Mouse (Mus musculus): ENCODE measurements at regions not wholly inside any gene's neighbourhood (a gene's known extent, or its start where the extent isn't known, plus 50 kb on each side); places are given as distances from the start of the nearest gene placed in this dataset.

GRCm38 (mm10) chr17:79230653-79231489, 124.0 kb downstream of the Cdc42ep3 start:
- Histone ChIP-seq H3K36me3 (ENCODE audit: control insufficient read depth, insufficient read depth, low read length) (no peaks in the 10 kb centered on the region), H3K9ac (ENCODE audit: low read length) (no peak overlapping the region), H3K9me3 (ENCODE audit: control insufficient read depth, low read length) (no peaks in the 10 kb centered on the region), H3K4me3 (ENCODE audit: low read depth, low read length) (no peak overlapping the region), H3K4me2 (ENCODE audit: low read depth, severe bottlenecking) (no peak overlapping the region), H3K27me3 (ENCODE audit: control insufficient read depth, insufficient read depth, low read length) (no peaks in the 10 kb centered on the region), H3K27ac (replicated peaks; ENCODE audit: low read depth, low read length) (no peak overlapping the region), H3K4me1 (ENCODE audit: control insufficient read depth, insufficient read depth, low read length) (no peaks in the 10 kb centered on the region)
- 81% methylated on average over 25 of the region's 25 CpGs for WGBS
- ATAC-seq (ENCODE audit: insufficient number of reproducible peaks, low FRiP score, low TSS enrichment, low read depth) (no peak), DNase-seq (ENCODE audit: low spot score) (no peak)

GRCm38 (mm10) chr17:79206563-79206962, 148.3 kb downstream of the Cdc42ep3 start:
- no peak overlapping the region for H3K27ac ChIP-seq (replicated peaks; ENCODE audit: low read depth, low read length)
- H3K9me3 ChIP-seq (ENCODE audit: control insufficient read depth, low read length): no peaks in the 10 kb centered on the region
- H3K4me3 ChIP-seq (ENCODE audit: low read depth, low read length): no peak overlapping the region
- no peak overlapping the region for H3K4me2 ChIP-seq (ENCODE audit: low read depth, severe bottlenecking)
- ATAC-seq (ENCODE audit: insufficient number of reproducible peaks, low FRiP score, low TSS enrichment, low read depth) (no peak), DNase-seq (ENCODE audit: low spot score) (no peak)
- no peaks in the 10 kb centered on the region for H3K36me3 ChIP-seq (ENCODE audit: control insufficient read depth, insufficient read depth, low read length)
- 95% methylated on average over 1 of the region's 1 CpGs for WGBS
- no peak overlapping the region for H3K9ac ChIP-seq (ENCODE audit: low read length)
- H3K4me1 ChIP-seq (ENCODE audit: control insufficient read depth, insufficient read depth, low read length): no peaks in the 10 kb centered on the region
- no peaks in the 10 kb centered on the region for H3K27me3 ChIP-seq (ENCODE audit: control insufficient read depth, insufficient read depth, low read length)

GRCm38 (mm10) chr17:79206111-79206510, 148.8 kb downstream of the Cdc42ep3 start:
- no peaks in the 10 kb centered on the region for H3K4me1 ChIP-seq (ENCODE audit: control insufficient read depth, insufficient read depth, low read length)
- H3K27me3 ChIP-seq (ENCODE audit: control insufficient read depth, insufficient read depth, low read length): no peaks in the 10 kb centered on the region
- H3K27ac ChIP-seq (replicated peaks; ENCODE audit: low read depth, low read length): no peak overlapping the region
- H3K9me3 ChIP-seq (ENCODE audit: control insufficient read depth, low read length): no peaks in the 10 kb centered on the region
- ATAC-seq (ENCODE audit: insufficient number of reproducible peaks, low FRiP score, low TSS enrichment, low read depth) (no peak), DNase-seq (ENCODE audit: low spot score) (no peak)
- 74% methylated on average over 4 of the region's 4 CpGs for WGBS
- no peak overlapping the region for H3K4me2 ChIP-seq (ENCODE audit: low read depth, severe bottlenecking)
- no peak overlapping the region for H3K4me3 ChIP-seq (ENCODE audit: low read depth, low read length)
- no peaks in the 10 kb centered on the region for H3K36me3 ChIP-seq (ENCODE audit: control insufficient read depth, insufficient read depth, low read length)
- H3K9ac ChIP-seq (ENCODE audit: low read length): no peak overlapping the region

- Histone ChIP-seq H3K4me2 (ENCODE audit: low read depth, severe bottlenecking) (no peak overlapping the region), H3K27ac (replicated peaks; ENCODE audit: low read depth, low read length) (no peak overlapping the region), H3K27me3 (ENCODE audit: control insufficient read depth, insufficient read depth, low read length) (no peaks in the 10 kb centered on the region), H3K9me3 (ENCODE audit: control insufficient read depth, low read length) (no peaks in the 10 kb centered on the region), H3K4me1 (ENCODE audit: control insufficient read depth, insufficient read depth, low read length) (peaks cover 6% of the 10 kb centered on the region), H3K9ac (ENCODE audit: low read length) (no peak overlapping the region), H3K36me3 (ENCODE audit: control insufficient read depth, insufficient read depth, low read length) (no peaks in the 10 kb centered on the region), H3K4me3 (ENCODE audit: low read depth, low read length) (no peak overlapping the region)
- WGBS: 61% methylated on average over 9 of the region's 9 CpGs
- DNase-seq (ENCODE audit: low spot score) (peak; percentile 45), ATAC-seq (ENCODE audit: insufficient number of reproducible peaks, low FRiP score, low TSS enrichment, low read depth) (peak; percentile 65; the same call in 1 of the 2 replicates)
Measured at GRCm38 (mm10) chr17:79199814-79200491, 148.2 kb downstream of the Qpct start.

GRCm38 (mm10) chr17:79191871-79192373, 140.2 kb downstream of the Qpct start:
- no peak overlapping the region for H3K4me2 ChIP-seq (ENCODE audit: low read depth, severe bottlenecking)
- no peaks in the 10 kb centered on the region for H3K9me3 ChIP-seq (ENCODE audit: control insufficient read depth, low read length)
- ATAC-seq (ENCODE audit: insufficient number of reproducible peaks, low FRiP score, low TSS enrichment, low read depth): no peak
- H3K36me3 ChIP-seq (ENCODE audit: control insufficient read depth, insufficient read depth, low read length): no peaks in the 10 kb centered on the region
- 69% methylated on average over 5 of the region's 5 CpGs for WGBS
- no peak overlapping the region for H3K4me3 ChIP-seq (ENCODE audit: low read depth, low read length)
- no peaks in the 10 kb centered on the region for H3K4me1 ChIP-seq (ENCODE audit: control insufficient read depth, insufficient read depth, low read length)
- H3K9ac ChIP-seq (ENCODE audit: low read length): no peak overlapping the region
- no peak overlapping the region for H3K27ac ChIP-seq (replicated peaks; ENCODE audit: low read depth, low read length)
- DNase-seq (ENCODE audit: low spot score): no peak
- no peaks in the 10 kb centered on the region for H3K27me3 ChIP-seq (ENCODE audit: control insufficient read depth, insufficient read depth, low read length)

GRCm38 (mm10) chr17:79188282-79188681, 136.6 kb downstream of the Qpct start:
- Histone ChIP-seq H3K4me3 (ENCODE audit: low read depth, low read length) (no peak overlapping the region), H3K4me1 (ENCODE audit: control insufficient read depth, insufficient read depth, low read length) (no peaks in the 10 kb centered on the region), H3K9ac (ENCODE audit: low read length) (no peak overlapping the region), H3K27ac (replicated peaks; ENCODE audit: low read depth, low read length) (no peak overlapping the region), H3K4me2 (ENCODE audit: low read depth, severe bottlenecking) (no peak overlapping the region), H3K9me3 (ENCODE audit: control insufficient read depth, low read length) (no peaks in the 10 kb centered on the region), H3K27me3 (ENCODE audit: control insufficient read depth, insufficient read depth, low read length) (no peaks in the 10 kb centered on the region), H3K36me3 (ENCODE audit: control insufficient read depth, insufficient read depth, low read length) (no peaks in the 10 kb centered on the region)
- 72% methylated on average over 7 of the region's 7 CpGs for WGBS
- no peak for DNase-seq (ENCODE audit: low spot score)
- ATAC-seq (ENCODE audit: insufficient number of reproducible peaks, low FRiP score, low TSS enrichment, low read depth): no peak

GRCm38 (mm10) chr17:79180277-79181130, 128.8 kb downstream of the Qpct start:
- no peak overlapping the region for H3K4me3 ChIP-seq (ENCODE audit: low read depth, low read length)
- H3K4me2 ChIP-seq (ENCODE audit: low read depth, severe bottlenecking): no peak overlapping the region
- DNase-seq (ENCODE audit: low spot score) (no peak), ATAC-seq (ENCODE audit: insufficient number of reproducible peaks, low FRiP score, low TSS enrichment, low read depth) (peak; percentile 31; the same call in 1 of the 2 replicates)
- no peak overlapping the region for H3K9ac ChIP-seq (ENCODE audit: low read length)
- H3K9me3 ChIP-seq (ENCODE audit: control insufficient read depth, low read length): no peaks in the 10 kb centered on the region
- H3K27me3 ChIP-seq (ENCODE audit: control insufficient read depth, insufficient read depth, low read length): no peaks in the 10 kb centered on the region
- no peaks in the 10 kb centered on the region for H3K4me1 ChIP-seq (ENCODE audit: control insufficient read depth, insufficient read depth, low read length)
- WGBS: 85% methylated on average over 3 of the region's 3 CpGs
- no peaks in the 10 kb centered on the region for H3K36me3 ChIP-seq (ENCODE audit: control insufficient read depth, insufficient read depth, low read length)
- no peak overlapping the region for H3K27ac ChIP-seq (replicated peaks; ENCODE audit: low read depth, low read length)

- H3K9ac ChIP-seq (ENCODE audit: low read length): no peak overlapping the region
Measured at GRCm38 (mm10) chr17:79177259-79177658, 125.6 kb downstream of the Qpct start.

More at GRCm38 (mm10) chr17:79177259-79177658, 125.6 kb downstream of the Qpct start:
- no peaks in the 10 kb centered on the region for H3K9me3 ChIP-seq (ENCODE audit: control insufficient read depth, low read length)
- H3K27me3 ChIP-seq (ENCODE audit: control insufficient read depth, insufficient read depth, low read length): no peaks in the 10 kb centered on the region
- H3K4me1 ChIP-seq (ENCODE audit: control insufficient read depth, insufficient read depth, low read length): no peaks in the 10 kb centered on the region
- 86% methylated on average over 3 of the region's 3 CpGs for WGBS
- DNase-seq (ENCODE audit: low spot score) (no peak), ATAC-seq (ENCODE audit: insufficient number of reproducible peaks, low FRiP score, low TSS enrichment, low read depth) (no peak)
- no peak overlapping the region for H3K4me3 ChIP-seq (ENCODE audit: low read depth, low read length)
- no peak overlapping the region for H3K4me2 ChIP-seq (ENCODE audit: low read depth, severe bottlenecking)
- no peaks in the 10 kb centered on the region for H3K36me3 ChIP-seq (ENCODE audit: control insufficient read depth, insufficient read depth, low read length)
- no peak overlapping the region for H3K27ac ChIP-seq (replicated peaks; ENCODE audit: low read depth, low read length)

Data from limb, embryonic 11.5 days (tissue).